Mouse (Mus musculus) embryonic facial prominence, embryonic 11.5 days (tissue): Measurements from ENCODE around the gene Zfp850. TPM values are rescaled to one million over a fixed set of nuclear protein-coding genes. Genes with fewer than 3 reads are reported as not detected.
"Not testable (repeated sequence)": the region's sequence is repeated elsewhere in the genome, so short reads cannot be mapped to it uniquely, and the experiment has no call there.

Experiments
- ATAC-seq: fragments of 200-750 bp; cut with Nextera tagmentation; replicated peaks from 2 replicates; pipeline ENCODE4 v1.8.0; 2017; ENCODE audit warnings: low read depth; ENCODE audit not compliant: insufficient number of reproducible peaks, low FRiP score, low TSS enrichment
- DNase-seq: peaks from one replicate; pipeline ENCODE4 v3.0.0-alpha.2; 2015; ENCODE audit warnings: low spot score
- H3K27ac ChIP-seq: fragments of 300-500 bp; sonication (generic); replicated peaks from 2 replicates; pipeline ENCODE4 v1.5.1; 2014; ENCODE audit warnings: mild to moderate bottlenecking, low read depth, low read length, control low read depth
- H3K27me3 ChIP-seq: fragments of 300-500 bp; sonication (generic); 2 replicates; pipeline ENCODE4 v1.6.1; 2014; ENCODE audit warnings: mild to moderate bottlenecking, low read length, moderate library complexity, mixed read lengths; ENCODE audit not compliant: control insufficient read depth, insufficient read depth
- H3K36me3 ChIP-seq: fragments of 300-500 bp; sonication (generic); replicated peaks from 2 replicates; pipeline ENCODE4 v1.6.1; 2014; ENCODE audit warnings: low read depth, mild to moderate bottlenecking, low read length, moderate library complexity, mixed read lengths; ENCODE audit not compliant: control insufficient read depth, insufficient read depth
- H3K4me1 ChIP-seq: fragments of 300-500 bp; sonication (generic); 2 replicates; pipeline ENCODE4 v1.6.1; 2014; ENCODE audit warnings: low read length, mixed read lengths; ENCODE audit not compliant: control insufficient read depth, insufficient read depth
- H3K4me2 ChIP-seq: fragments of 300-500 bp; sonication (generic); 2 replicates; pipeline ENCODE4 v1.6.1; 2014; ENCODE audit warnings: low read depth, mild to moderate bottlenecking, control low read depth, low read length, moderate library complexity
- H3K4me3 ChIP-seq: fragments of 300-500 bp; sonication (generic); 2 replicates; pipeline ENCODE4 v1.5.1; 2014; ENCODE audit warnings: low read depth, low read length, control low read depth
- H3K9ac ChIP-seq: fragments of 300-500 bp; sonication (generic); replicated peaks from 2 replicates; pipeline ENCODE4 v1.6.1; 2014; ENCODE audit warnings: mild to moderate bottlenecking, control low read depth, low read length
- H3K9me3 ChIP-seq: fragments of 300-500 bp; sonication (generic); replicated peaks from 2 replicates; pipeline ENCODE4 v1.6.1; 2016; ENCODE audit warnings: mild to moderate bottlenecking, low read length, inconsistent platforms, mixed read lengths; ENCODE audit not compliant: control insufficient read depth
- WGBS: fragments of 180-500 bp; shearing (Covaris S2); extraction: QIAGEN DNeasy Blood & Tissue Kit; methylation state at CpG from one replicate; pipeline ENCODE4 v1.1.7; 2014; 5-methylcytosine and 5-hydroxymethylcytosine counted together
- polyA plus RNA-seq: library from polyadenylated mRNA; unstranded; fragments of >200 nt; fragmentation: Nextera tagmentation; extraction: Ambion mirVana; gene quantifications from 2 replicates; pipeline ENCODE4 v1.2.1, GENCODE M21; 2014

Gene Zfp850
- polyA plus RNA-seq, 1 experiment from 2014 or later, result 10.6 TPM

DNA sequence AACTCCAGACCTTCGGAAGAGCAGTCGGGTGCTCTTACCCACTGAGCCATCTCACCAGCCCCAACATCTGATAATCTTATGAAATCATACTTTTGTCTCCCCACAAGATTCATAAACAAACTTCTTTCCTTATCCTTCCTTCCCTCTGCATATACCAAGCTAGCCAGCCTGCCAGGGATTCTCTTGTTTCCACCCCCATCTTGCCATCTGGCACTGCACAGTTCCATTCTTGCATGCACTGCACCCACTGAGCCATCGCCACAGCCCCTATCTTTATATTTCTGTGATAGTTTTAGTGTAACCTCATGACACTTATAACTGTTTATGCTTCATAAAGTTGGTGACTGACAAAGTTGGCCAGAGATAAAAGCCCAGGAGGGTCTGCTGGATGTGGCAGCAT lies 3.6 kb downstream of the Zfp850 start:
- H3K9ac ChIP-seq, result no peak overlapping the region
- no peaks in the 10 kb centered on the region for H3K36me3 ChIP-seq
- no peak overlapping the region for H3K4me3 ChIP-seq
- ATAC-seq (no peak), DNase-seq (no peak)
- WGBS, result 96% methylated on average over 3 of the region's 3 CpGs
- no peak overlapping the region for H3K4me2 ChIP-seq
- H3K27ac ChIP-seq, result no peak overlapping the region
- no peaks in the 10 kb centered on the region for H3K27me3 ChIP-seq
- no peaks in the 10 kb centered on the region for H3K9me3 ChIP-seq
- no peaks in the 10 kb centered on the region for H3K4me1 ChIP-seq

DNA sequence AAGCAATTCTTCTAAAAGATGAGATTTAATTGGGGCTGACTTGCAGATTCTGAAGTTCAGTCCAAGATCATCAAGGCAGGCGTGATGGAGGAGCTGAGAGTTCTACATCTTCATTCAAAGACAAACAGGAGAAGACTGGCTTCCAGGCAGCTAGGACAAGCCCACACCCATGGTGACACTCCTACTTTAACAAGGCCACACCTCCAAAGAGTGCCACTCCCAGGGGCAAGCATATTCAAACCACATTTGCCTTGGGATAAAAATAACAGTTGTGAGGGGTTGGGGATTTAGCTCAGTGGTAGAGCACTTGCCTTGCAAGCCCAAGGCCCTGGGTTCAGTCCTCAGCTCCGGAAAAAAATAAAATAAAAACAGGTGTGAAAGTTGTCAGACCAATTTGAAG lies 31.7 kb downstream of the Zfp850 start:
- ATAC-seq (no peak), DNase-seq (no peak)
- H3K4me1 ChIP-seq, result no peaks in the 10 kb centered on the region
- H3K4me3 ChIP-seq, result no peak overlapping the region
- H3K27ac ChIP-seq, result no peak overlapping the region
- 69% methylated on average over 2 of the region's 2 CpGs for whole genome bisulfite sequencing
- H3K9me3 ChIP-seq, result peaks cover 6% of the 10 kb centered on the region
- no peak overlapping the region for H3K4me2 ChIP-seq
- H3K27me3 ChIP-seq, result no peaks in the 10 kb centered on the region
- H3K36me3 ChIP-seq, result no peaks in the 10 kb centered on the region
- H3K9ac ChIP-seq, result no peak overlapping the region

DNA sequence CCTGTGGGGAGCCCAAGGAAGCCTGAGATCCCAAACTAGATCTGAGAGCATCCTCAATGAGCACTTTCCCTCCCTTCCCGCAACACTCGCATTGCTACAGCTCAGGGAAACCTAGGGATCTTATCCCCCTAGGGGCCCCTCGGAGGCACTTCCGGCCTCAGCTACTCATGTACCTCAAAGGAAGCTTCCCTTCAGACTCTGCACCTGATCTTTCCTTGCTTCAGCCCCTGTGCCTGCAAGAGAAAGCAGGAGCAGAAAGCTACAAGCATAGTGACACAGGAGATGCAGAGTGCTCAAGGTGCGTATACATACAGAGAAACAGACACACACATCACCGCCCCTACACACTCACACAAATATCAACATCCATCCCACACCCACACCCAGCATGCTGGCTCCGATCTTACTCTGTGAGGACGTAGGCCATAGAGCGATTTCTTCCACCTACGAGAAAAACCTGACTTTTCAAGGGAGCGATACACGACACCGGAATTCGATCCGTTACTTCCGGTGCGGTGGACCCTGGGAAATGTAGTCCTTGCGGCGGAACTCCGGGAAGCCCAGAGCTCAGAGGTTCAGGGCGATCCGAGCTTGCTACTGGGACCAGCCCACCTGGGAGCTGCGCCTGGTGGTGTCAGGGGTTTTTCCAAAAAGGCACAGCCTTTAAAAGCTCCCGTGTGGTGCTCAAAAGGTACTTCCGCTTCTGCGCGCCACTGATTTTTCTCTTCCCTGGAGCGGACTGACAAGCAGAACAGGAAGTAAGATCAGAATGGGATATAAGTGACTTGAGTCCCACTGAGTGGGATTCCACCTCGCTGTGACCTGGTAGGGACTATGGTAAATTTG lies 35.0 kb downstream of the Zfp850 start, which contains the start of gene Zfp780b:
TSS of gene Zfp780b (minus strand) at position 489 of the 846 bp plus-strand sequence.
- ATAC-seq (peak; percentile 79), DNase-seq (peak; percentile 90)
- Histone ChIP-seq H3K27ac (peak within 1 kb of the TSS; percentile 31), H3K36me3 (no peaks in the 10 kb centered on the region), H3K4me1 (no peaks in the 10 kb centered on the region), H3K9ac (peak within 1 kb of the TSS; percentile 79), H3K27me3 (no peaks in the 10 kb centered on the region), H3K4me3 (peak within 1 kb of the TSS; percentile 74), H3K4me2 (peak within 1 kb of the TSS; percentile 83), H3K9me3 (peaks cover under 1% of the 10 kb centered on the region)
- WGBS, result 1% methylated on average over 29 of the region's 29 CpGs

DNA sequence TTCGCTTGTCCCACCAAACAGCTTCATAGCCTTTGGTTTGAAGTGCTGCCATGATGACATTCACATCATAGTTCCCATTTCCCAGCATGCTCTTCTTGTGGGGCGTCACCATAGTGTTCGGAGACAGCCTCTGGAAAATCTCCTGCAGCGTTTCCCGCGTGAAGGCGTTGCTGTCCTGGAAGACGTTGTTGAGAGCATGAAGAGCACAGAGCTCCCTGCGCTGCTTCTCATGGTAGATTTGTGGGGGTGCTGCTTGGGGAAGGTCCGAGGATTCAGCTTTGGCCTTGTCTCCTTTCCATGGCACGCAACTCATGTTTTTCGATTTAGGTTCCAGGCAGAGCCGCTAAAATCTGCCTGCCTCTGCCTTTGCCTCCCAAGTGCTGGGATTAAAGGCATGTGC lies 64.5 kb downstream of the Zfp850 start:
- H3K9me3 ChIP-seq, H3K27ac ChIP-seq, H3K4me2 ChIP-seq, H3K9ac ChIP-seq, H3K4me1 ChIP-seq, H3K27me3 ChIP-seq, DNase-seq, H3K4me3 ChIP-seq, ATAC-seq, H3K36me3 ChIP-seq: not testable (repeated sequence)
- WGBS, result 88% methylated on average over 13 of the region's 13 CpGs

DNA sequence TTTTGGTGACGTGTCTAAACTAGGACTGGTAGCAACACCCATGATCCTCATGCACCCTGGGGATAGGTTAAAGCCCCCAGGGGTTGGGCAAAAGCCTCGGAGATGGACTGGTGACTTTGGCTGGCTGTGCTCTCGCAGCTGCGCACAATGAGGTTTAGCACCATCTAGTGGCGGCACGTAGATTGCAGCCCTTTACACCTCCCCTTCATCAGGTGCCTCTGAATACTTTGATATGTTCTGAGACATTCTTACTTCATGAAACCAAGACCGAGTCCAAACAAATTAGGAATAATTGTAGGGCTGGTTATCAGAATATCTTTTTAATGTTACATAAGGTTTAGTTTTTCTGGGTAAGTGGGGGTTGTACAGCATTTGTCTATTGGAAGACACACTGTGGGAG lies 72.0 kb downstream of the Zfp850 start:
- H3K27ac ChIP-seq, H3K27me3 ChIP-seq, H3K9me3 ChIP-seq, H3K4me1 ChIP-seq, ATAC-seq, H3K4me3 ChIP-seq, H3K36me3 ChIP-seq, H3K4me2 ChIP-seq, DNase-seq, H3K9ac ChIP-seq: not testable (repeated sequence)
- 39% methylated on average over 5 of the region's 7 CpGs for WGBS

Other genes with a start within 250 kb of the Zfp850 start
- gene Zfp626, start 206.9 kb downstream of the Zfp850 start, polyA plus RNA-seq, result 2.6 and 2.9 TPM in 2 replicates
- 13.3 and 13.4 TPM in 2 replicates for gene Zfp59, start 175.5 kb downstream of the Zfp850 start, polyA plus RNA-seq
- 3.8 and 4.4 TPM in 2 replicates for gene Zfp607a, start 156.6 kb downstream of the Zfp850 start, polyA plus RNA-seq
- 8.9 and 11.9 TPM in 2 replicates for gene Zfp974, start 84.7 kb downstream of the Zfp850 start, polyA plus RNA-seq
- 17.2 and 18.6 TPM in 2 replicates for gene Zfp780b, start 34.9 kb downstream of the Zfp850 start, polyA plus RNA-seq
- 412 and 422 TPM in 2 replicates for gene Psmc4, start 36.0 kb upstream of the Zfp850 start, polyA plus RNA-seq
- 0.15 and 0.18 TPM in 2 replicates for gene Fcgbp, start 57.1 kb upstream of the Zfp850 start, polyA plus RNA-seq
- 0.06 TPM in 1 of 2 replicates, not detected in the other for gene 9530053A07Rik, start 115.4 kb upstream of the Zfp850 start, polyA plus RNA-seq
- gene Fbl, start 155.6 kb upstream of the Zfp850 start, polyA plus RNA-seq, result 40.5 and 46.6 TPM in 2 replicates
- gene Dyrk1b, start 165.4 kb upstream of the Zfp850 start, polyA plus RNA-seq, result 14.1 and 14.3 TPM in 2 replicates